Mouse (Mus musculus): ENCODE measurements around the gene Zfp941. TPM values are rescaled to one million over a fixed set of nuclear protein-coding genes. Genes with fewer than 3 reads are reported as not detected.

Gene Zfp941
- polyA plus RNA-seq, 1 experiment from 2014 or later: 0.66 TPM

DNA sequence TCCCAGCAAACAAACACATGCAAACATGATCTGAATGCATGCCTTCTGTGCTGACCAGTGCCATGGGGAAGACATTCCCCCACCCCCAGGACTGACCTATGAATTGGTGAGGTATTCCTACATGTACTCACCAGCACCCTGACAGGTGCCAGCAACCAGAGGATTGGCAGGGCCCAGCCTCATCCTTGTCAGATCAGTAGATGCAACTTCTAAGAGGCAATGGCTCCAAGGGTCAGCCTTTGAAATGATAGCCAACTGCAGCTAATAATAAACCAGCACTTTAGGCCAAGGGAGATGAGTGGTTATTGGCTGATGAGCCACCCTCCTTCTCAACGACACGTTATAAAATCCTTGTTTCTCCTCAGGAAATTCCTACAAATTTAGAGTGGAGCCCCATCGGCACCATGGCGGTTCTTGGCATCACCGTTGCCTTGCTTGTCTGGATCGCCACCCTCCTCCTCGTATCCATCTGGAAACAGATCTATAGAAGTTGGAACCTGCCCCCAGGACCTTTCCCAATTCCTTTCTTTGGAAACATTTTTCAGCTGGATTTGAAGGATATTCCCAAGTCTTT, 58.4 kb downstream of the Zfp941 start, which contains the start of gene Cyp2e1:
TSS of gene Cyp2e1 (plus strand) at position 293 of the 574 bp plus-strand sequence.
- Histone ChIP-seq H3K9ac (no peak within 1 kb of the TSS), H3K4me1 (no peaks in the 10 kb centered on the region), H3K27me3 (replicated peaks) (no peaks in the 10 kb centered on the region), H3K4me2 (no peak within 1 kb of the TSS), H3K36me3 (no peaks in the 10 kb centered on the region), H3K27ac (replicated peaks) (no peak within 1 kb of the TSS), H3K4me3 (no peak within 1 kb of the TSS), H3K9me3 (no peaks in the 10 kb centered on the region)
- no peak for ATAC-seq (ENCODE audit: extremely low read depth, insufficient number of reproducible peaks, low FRiP score, low TSS enrichment)
- WGBS: 83% methylated on average over 7 of the region's 7 CpGs

DNA sequence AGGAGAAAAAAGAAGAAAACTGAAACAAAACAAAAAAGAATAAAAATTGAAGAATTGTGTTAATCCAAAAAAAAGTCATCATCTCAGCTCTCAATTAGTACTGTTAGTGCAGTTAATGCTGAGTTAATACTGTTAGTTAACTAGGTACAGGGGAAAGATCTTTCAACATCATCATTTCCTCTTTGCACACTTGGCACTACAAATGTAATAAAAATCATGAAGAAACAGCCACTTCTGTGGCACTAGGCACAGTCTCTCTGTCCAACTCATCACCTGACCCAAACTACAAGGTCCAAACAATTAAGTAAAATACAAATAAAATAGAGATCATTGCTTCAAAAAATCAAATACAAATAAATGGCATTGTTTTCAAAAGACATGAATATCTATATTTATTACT, 61.3 kb downstream of the Zfp941 start:
- Histone ChIP-seq H3K4me3 (no peak overlapping the region), H3K9me3 (no peaks in the 10 kb centered on the region), H3K9ac (no peak overlapping the region), H3K27me3 (replicated peaks) (no peaks in the 10 kb centered on the region), H3K36me3 (no peaks in the 10 kb centered on the region), H3K27ac (replicated peaks) (no peak overlapping the region), H3K4me1 (no peaks in the 10 kb centered on the region), H3K4me2 (no peak overlapping the region)
- ATAC-seq (ENCODE audit: extremely low read depth, insufficient number of reproducible peaks, low FRiP score, low TSS enrichment): no peak

Other genes with a start within 250 kb of the Zfp941 start
- not detected in 2 replicates for gene Olfr46, start 220.9 kb downstream of the Zfp941 start, polyA plus RNA-seq (2015; fragmentation: Nextera tagmentation; extraction: Ambion mirVana)
- gene Olfr61, start 193.2 kb downstream of the Zfp941 start, polyA plus RNA-seq (2015; fragmentation: Nextera tagmentation; extraction: Ambion mirVana): not detected in 2 replicates
- not detected in 2 replicates for gene Olfr53, start 175.7 kb downstream of the Zfp941 start, polyA plus RNA-seq (2015; fragmentation: Nextera tagmentation; extraction: Ambion mirVana)
- gene Olfr539, start 162.2 kb downstream of the Zfp941 start, polyA plus RNA-seq (2015; fragmentation: Nextera tagmentation; extraction: Ambion mirVana): not detected in 2 replicates
- not detected in 2 replicates for gene Olfr45, start 140.2 kb downstream of the Zfp941 start, polyA plus RNA-seq (2015; fragmentation: Nextera tagmentation; extraction: Ambion mirVana)
- not detected in 2 replicates for gene Olfr541, start 124.9 kb downstream of the Zfp941 start, polyA plus RNA-seq (2015; fragmentation: Nextera tagmentation; extraction: Ambion mirVana)
- gene Cyp2e1, start 58.4 kb downstream of the Zfp941 start, polyA plus RNA-seq (2015; fragmentation: Nextera tagmentation; extraction: Ambion mirVana): not detected in 2 replicates
- gene Syce1, start 34.3 kb downstream of the Zfp941 start, polyA plus RNA-seq (2015; fragmentation: Nextera tagmentation; extraction: Ambion mirVana): 0.23 and 0.29 TPM in 2 replicates
- gene Urah, start 12.8 kb upstream of the Zfp941 start, polyA plus RNA-seq (2015; fragmentation: Nextera tagmentation; extraction: Ambion mirVana): 0.24 and 0.90 TPM in 2 replicates
- not detected in 2 replicates for gene Scgb1c1, start 23.4 kb upstream of the Zfp941 start, polyA plus RNA-seq (2015; fragmentation: Nextera tagmentation; extraction: Ambion mirVana)
- gene Odf3, start 25.6 kb upstream of the Zfp941 start, polyA plus RNA-seq (2015; fragmentation: Nextera tagmentation; extraction: Ambion mirVana): 0.09 TPM in 1 of 2 replicates, not detected in the other
- gene Gm45785, start 34.2 kb upstream of the Zfp941 start, polyA plus RNA-seq (2015; fragmentation: Nextera tagmentation; extraction: Ambion mirVana): not detected in 2 replicates
- 40.1 and 46.2 TPM in 2 replicates for gene Ric8a, start 34.8 kb upstream of the Zfp941 start, polyA plus RNA-seq (2015; fragmentation: Nextera tagmentation; extraction: Ambion mirVana)
- gene Bet1l, start 35.4 kb upstream of the Zfp941 start, polyA plus RNA-seq (2015; fragmentation: Nextera tagmentation; extraction: Ambion mirVana): 28.6 and 29.0 TPM in 2 replicates
- gene Psmd13, start 59.8 kb upstream of the Zfp941 start, polyA plus RNA-seq (2015; fragmentation: Nextera tagmentation; extraction: Ambion mirVana): 164 and 190 TPM in 2 replicates
- gene Sirt3, start 60.1 kb upstream of the Zfp941 start, polyA plus RNA-seq (2015; fragmentation: Nextera tagmentation; extraction: Ambion mirVana): 40.7 and 48.7 TPM in 2 replicates
- gene Cox8b, start 78.3 kb upstream of the Zfp941 start, polyA plus RNA-seq (2015; fragmentation: Nextera tagmentation; extraction: Ambion mirVana): 142 and 148 TPM in 2 replicates
- gene Nlrp6, start 98.7 kb upstream of the Zfp941 start, polyA plus RNA-seq (2015; fragmentation: Nextera tagmentation; extraction: Ambion mirVana): 0.05 and 0.20 TPM in 2 replicates
- 13.1 and 13.8 TPM in 2 replicates for gene Pgghg, start 119.2 kb upstream of the Zfp941 start, polyA plus RNA-seq (2015; fragmentation: Nextera tagmentation; extraction: Ambion mirVana)
- 1.2 TPM in 2 replicates for gene Ifitm5, start 128.1 kb upstream of the Zfp941 start, polyA plus RNA-seq (2015; fragmentation: Nextera tagmentation; extraction: Ambion mirVana)
- gene Gm45717, start 133.8 kb upstream of the Zfp941 start, polyA plus RNA-seq (2015; fragmentation: Nextera tagmentation; extraction: Ambion mirVana): not detected in 2 replicates
- 505 and 535 TPM in 2 replicates for gene Ifitm2, start 133.8 kb upstream of the Zfp941 start, polyA plus RNA-seq (2015; fragmentation: Nextera tagmentation; extraction: Ambion mirVana)
- 9.7 and 15.9 TPM in 2 replicates for gene Ifitm1, start 145.0 kb upstream of the Zfp941 start, polyA plus RNA-seq (2015; fragmentation: Nextera tagmentation; extraction: Ambion mirVana)
- 73.2 and 78.1 TPM in 2 replicates for gene Ifitm3, start 188.6 kb upstream of the Zfp941 start, polyA plus RNA-seq (2015; fragmentation: Nextera tagmentation; extraction: Ambion mirVana)
- 0.24 and 0.31 TPM in 2 replicates for gene Ifitm6, start 195.7 kb upstream of the Zfp941 start, polyA plus RNA-seq (2015; fragmentation: Nextera tagmentation; extraction: Ambion mirVana)
- not detected in 2 replicates for gene Gm17387, start 207.0 kb upstream of the Zfp941 start, polyA plus RNA-seq (2015; fragmentation: Nextera tagmentation; extraction: Ambion mirVana)
- 1.6 and 2.7 TPM in 2 replicates for gene B4galnt4, start 238.9 kb upstream of the Zfp941 start, polyA plus RNA-seq (2015; fragmentation: Nextera tagmentation; extraction: Ambion mirVana)